Mouse (Mus musculus): ENCODE measurements around the gene Chd2. TPM values are rescaled to one million over a fixed set of nuclear protein-coding genes. Genes with fewer than 3 reads are reported as not detected.

Gene Chd2
- total and polyA plus RNA-seq, 2 experiments from 2014 or later, result 34.4 to 43.8 TPM

GRCm38 (mm10) chr7:73567754-73568161 lies 26.1 kb upstream of the Chd2 start:
- Histone ChIP-seq H3K4me2 (ENCODE audit: low read depth, low read length, poor library complexity, severe bottlenecking) (no peak overlapping the region), H3K27me3 (ENCODE audit: insufficient read depth, low read length) (no peaks in the 10 kb centered on the region), H3K4me1 (ENCODE audit: insufficient read depth, low read length) (no peaks in the 10 kb centered on the region), H3K9me3 (ENCODE audit: low read length) (no peaks in the 10 kb centered on the region), H3K36me3 (ENCODE audit: insufficient read depth, low read length) (no peaks in the 10 kb centered on the region), H3K9ac (replicated peaks; ENCODE audit: low read length, poor library complexity, severe bottlenecking) (no peak overlapping the region), H3K4me3 (ENCODE audit: low read depth, low read length) (no peak overlapping the region), H3K27ac (ENCODE audit: low read depth, low read length) (no peak overlapping the region)
- no peak for ATAC-seq (ENCODE audit: low FRiP score)
- TF ChIP-seq CTCF (IDR thresholded peaks at IDR 0.05), result no peak
- WGBS, result 68% methylated on average over 4 of the region's 4 CpGs
- DNase-seq (ENCODE audit: low spot score), result no peak

GRCm38 (mm10) chr7:73564131-73564530 lies 22.5 kb upstream of the Chd2 start:
- no peak overlapping the region for H3K4me3 ChIP-seq (ENCODE audit: low read depth, low read length)
- H3K4me2 ChIP-seq (ENCODE audit: low read depth, low read length, poor library complexity, severe bottlenecking), result no peak overlapping the region
- TF ChIP-seq CTCF (IDR thresholded peaks at IDR 0.05), result no peak
- no peak overlapping the region for H3K27ac ChIP-seq (ENCODE audit: low read depth, low read length)
- DNase-seq (ENCODE audit: low spot score) (no peak), ATAC-seq (ENCODE audit: low FRiP score) (no peak)
- peaks cover 5% of the 10 kb centered on the region; the same call in 1 of the 2 replicates for H3K4me1 ChIP-seq (ENCODE audit: insufficient read depth, low read length)
- H3K36me3 ChIP-seq (ENCODE audit: insufficient read depth, low read length), result no peaks in the 10 kb centered on the region
- H3K9me3 ChIP-seq (ENCODE audit: low read length), result no peaks in the 10 kb centered on the region
- no peak overlapping the region for H3K9ac ChIP-seq (replicated peaks; ENCODE audit: low read length, poor library complexity, severe bottlenecking)
- no peaks in the 10 kb centered on the region for H3K27me3 ChIP-seq (ENCODE audit: insufficient read depth, low read length)
- 93% methylated on average over 6 of the region's 6 CpGs for WGBS

GRCm38 (mm10) chr7:73561492-73562055 lies 19.9 kb upstream of the Chd2 start:
- Histone ChIP-seq H3K27me3 (ENCODE audit: insufficient read depth, low read length) (no peaks in the 10 kb centered on the region), H3K36me3 (ENCODE audit: insufficient read depth, low read length) (no peaks in the 10 kb centered on the region), H3K27ac (ENCODE audit: low read depth, low read length) (no peak overlapping the region), H3K4me3 (ENCODE audit: low read depth, low read length) (no peak overlapping the region), H3K4me2 (ENCODE audit: low read depth, low read length, poor library complexity, severe bottlenecking) (no peak overlapping the region), H3K9me3 (ENCODE audit: low read length) (no peaks in the 10 kb centered on the region), H3K4me1 (ENCODE audit: insufficient read depth, low read length) (peaks cover 5% of the 10 kb centered on the region; the same call in 1 of the 2 replicates), H3K9ac (replicated peaks; ENCODE audit: low read length, poor library complexity, severe bottlenecking) (no peak overlapping the region)
- 20% methylated on average over 10 of the region's 10 CpGs for WGBS
- DNase-seq (ENCODE audit: low spot score) (no peak), ATAC-seq (ENCODE audit: low FRiP score) (no peak)
- no peak for TF ChIP-seq CTCF (IDR thresholded peaks at IDR 0.05)

GRCm38 (mm10) chr7:73560811-73561210 lies 19.2 kb upstream of the Chd2 start:
- 92% methylated on average over 6 of the region's 6 CpGs for WGBS
- Histone ChIP-seq H3K9me3 (ENCODE audit: low read length) (no peaks in the 10 kb centered on the region), H3K27me3 (ENCODE audit: insufficient read depth, low read length) (no peaks in the 10 kb centered on the region), H3K27ac (ENCODE audit: low read depth, low read length) (no peak overlapping the region), H3K9ac (replicated peaks; ENCODE audit: low read length, poor library complexity, severe bottlenecking) (no peak overlapping the region), H3K4me3 (ENCODE audit: low read depth, low read length) (no peak overlapping the region), H3K4me2 (ENCODE audit: low read depth, low read length, poor library complexity, severe bottlenecking) (no peak overlapping the region), H3K4me1 (ENCODE audit: insufficient read depth, low read length) (peaks cover 5% of the 10 kb centered on the region; the same call in 1 of the 2 replicates), H3K36me3 (ENCODE audit: insufficient read depth, low read length) (no peaks in the 10 kb centered on the region)
- ATAC-seq (ENCODE audit: low FRiP score) (no peak), DNase-seq (ENCODE audit: low spot score) (no peak)
- TF ChIP-seq CTCF (IDR thresholded peaks at IDR 0.05), result no peak

GRCm38 (mm10) chr7:73559853-73560190 lies 18.2 kb upstream of the Chd2 start:
- Histone ChIP-seq H3K27me3 (ENCODE audit: insufficient read depth, low read length) (no peaks in the 10 kb centered on the region), H3K4me2 (ENCODE audit: low read depth, low read length, poor library complexity, severe bottlenecking) (peak overlapping the region; percentile 57), H3K9ac (replicated peaks; ENCODE audit: low read length, poor library complexity, severe bottlenecking) (no peak overlapping the region), H3K9me3 (ENCODE audit: low read length) (no peaks in the 10 kb centered on the region), H3K4me1 (ENCODE audit: insufficient read depth, low read length) (peaks cover 5% of the 10 kb centered on the region; the same call in 1 of the 2 replicates), H3K27ac (ENCODE audit: low read depth, low read length) (0 out of 2 replicates have a peak overlapping the region, but pooled peaks have one; percentile 100), H3K36me3 (ENCODE audit: insufficient read depth, low read length) (no peaks in the 10 kb centered on the region), H3K4me3 (ENCODE audit: low read depth, low read length) (0 out of 2 replicates have a peak overlapping the region, but pooled peaks have one; percentile 100)
- ATAC-seq (ENCODE audit: low FRiP score) (no peak), DNase-seq (ENCODE audit: low spot score) (no peak)
- no peak for TF ChIP-seq CTCF (IDR thresholded peaks at IDR 0.05)
- WGBS, result 86% methylated on average over 6 of the region's 6 CpGs

- H3K27me3 ChIP-seq (ENCODE audit: insufficient read depth, low read length), result no peaks in the 10 kb centered on the region
- H3K36me3 ChIP-seq (ENCODE audit: insufficient read depth, low read length), result no peaks in the 10 kb centered on the region
- H3K9me3 ChIP-seq (ENCODE audit: low read length), result no peaks in the 10 kb centered on the region
- DNase-seq (ENCODE audit: low spot score) (no peak), ATAC-seq (ENCODE audit: low FRiP score) (no peak)
- H3K4me1 ChIP-seq (ENCODE audit: insufficient read depth, low read length), result peaks cover 5% of the 10 kb centered on the region; the same call in 1 of the 2 replicates
- 33% methylated on average over 8 of the region's 8 CpGs for WGBS
- H3K9ac ChIP-seq (replicated peaks; ENCODE audit: low read length, poor library complexity, severe bottlenecking), result peak overlapping the region; percentile 61
- H3K4me2 ChIP-seq (ENCODE audit: low read depth, low read length, poor library complexity, severe bottlenecking), result peak overlapping the region; percentile 57
- peak overlapping the region; percentile 100 for H3K4me3 ChIP-seq (ENCODE audit: low read depth, low read length)
- peak overlapping the region; percentile 100 for H3K27ac ChIP-seq (ENCODE audit: low read depth, low read length)
- no peak for TF ChIP-seq CTCF (IDR thresholded peaks at IDR 0.05)
Observed at GRCm38 (mm10) chr7:73559170-73559852, 17.7 kb upstream of the Chd2 start.
